Mouse (Mus musculus) stomach, embryonic 16.5 days (tissue): ENCODE results near the gene Traf2. TPM values are rescaled to one million over a fixed set of nuclear protein-coding genes. Genes with fewer than 3 reads are reported as not detected.

Experiments used
- ATAC-seq: fragments of 200-750 bp; cut with Nextera tagmentation; 2 replicates; pipeline ENCODE4 v1.8.0; 2017; ENCODE audit warnings: moderate number of reproducible peaks, moderate TSS enrichment; ENCODE audit not compliant: insufficient read depth, low FRiP score
- H3K27ac ChIP-seq: fragments of 300-500 bp; sonication (generic); 2 replicates; pipeline ENCODE4 v1.5.1; 2014; ENCODE audit warnings: low read length
- H3K27me3 ChIP-seq: fragments of 300-500 bp; sonication (generic); 2 replicates; pipeline ENCODE4 v1.6.1; 2014; ENCODE audit warnings: low read length, control low read depth, mixed read lengths; ENCODE audit not compliant: control insufficient read depth, insufficient read depth
- H3K36me3 ChIP-seq: fragments of 300-500 bp; sonication (generic); 2 replicates; pipeline ENCODE4 v1.6.1; 2014; ENCODE audit warnings: low read length; ENCODE audit not compliant: control insufficient read depth, insufficient read depth
- H3K4me1 ChIP-seq: fragments of 300-500 bp; sonication (generic); 2 replicates; pipeline ENCODE4 v1.6.1; 2014; ENCODE audit warnings: low read length, control low read depth, mixed read lengths; ENCODE audit not compliant: control insufficient read depth, insufficient read depth
- H3K4me2 ChIP-seq: fragments of 300-500 bp; sonication (generic); 2 replicates; pipeline ENCODE4 v1.6.1; 2014; ENCODE audit warnings: low read depth, low read length, mixed read lengths
- H3K4me3 ChIP-seq: fragments of 300-500 bp; sonication (generic); replicated peaks from 2 replicates; pipeline ENCODE4 v1.5.1; 2014; ENCODE audit warnings: mild to moderate bottlenecking, low read length
- H3K9ac ChIP-seq: fragments of 300-500 bp; sonication (generic); 2 replicates; pipeline ENCODE4 v1.6.1; 2014; ENCODE audit warnings: low read length
- H3K9me3 ChIP-seq: fragments of 300-500 bp; sonication (generic); replicated peaks from 2 replicates; pipeline ENCODE4 v1.6.1; 2016; ENCODE audit warnings: low read length, control low read depth; ENCODE audit not compliant: control insufficient read depth
- WGBS: fragments of 180-500 bp; shearing (Covaris S2); extraction: QIAGEN DNeasy Blood & Tissue Kit; methylation state at CpG from one replicate; pipeline ENCODE4 v1.1.7; 2014; 5-methylcytosine and 5-hydroxymethylcytosine counted together
- polyA plus RNA-seq: library from polyadenylated mRNA; unstranded; fragments of >200 nt; fragmentation: Nextera tagmentation; extraction: Ambion mirVana; gene quantifications from 2 replicates; pipeline ENCODE4 v1.2.1, GENCODE M21; 2015

Gene Traf2
- polyA plus RNA-seq, 1 experiment from 2014 or later: 31.5 TPM

DNA sequence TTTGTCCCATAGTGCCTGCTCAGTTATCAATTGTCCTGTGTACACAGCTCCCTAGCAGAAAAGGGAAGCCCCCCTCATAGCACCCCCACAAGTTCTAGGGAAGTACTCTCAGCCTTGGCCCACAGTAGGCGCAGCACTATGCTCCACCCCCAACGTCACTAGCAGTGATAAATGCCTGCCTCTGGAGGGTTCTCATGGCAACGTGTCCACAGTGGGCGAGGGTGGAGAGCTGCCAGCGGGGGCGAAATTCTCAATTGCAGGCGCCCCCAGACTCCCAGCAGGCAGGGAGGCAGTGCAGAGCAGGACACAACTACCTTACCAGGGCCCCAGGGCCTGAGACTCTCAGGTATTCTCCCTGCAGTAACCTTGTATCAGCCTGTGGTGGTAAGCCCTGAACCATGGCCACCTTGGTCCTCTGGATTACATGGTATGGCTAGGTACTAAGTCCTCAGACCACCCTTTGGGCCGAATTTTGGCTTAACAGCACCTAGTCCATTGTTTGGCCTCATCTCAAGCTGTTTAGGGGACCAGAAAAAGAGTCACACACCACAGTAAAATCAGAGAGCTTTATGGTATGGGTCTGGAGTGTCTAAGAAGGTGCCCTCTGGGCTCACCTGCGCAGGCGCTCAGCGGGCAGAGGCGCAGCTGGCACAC is 35.9 kb upstream of the Traf2 start:
- H3K36me3 ChIP-seq: peaks cover 4% of the 10 kb centered on the region; the same call in 1 of the 2 replicates
- WGBS: 42% methylated on average over 12 of the region's 12 CpGs
- H3K27me3 ChIP-seq: peaks cover 34% of the 10 kb centered on the region
- peaks cover 30% of the 10 kb centered on the region for H3K4me1 ChIP-seq
- no peak overlapping the region for H3K4me2 ChIP-seq
- no peak overlapping the region for H3K27ac ChIP-seq
- H3K9me3 ChIP-seq: no peaks in the 10 kb centered on the region
- H3K9ac ChIP-seq: no peak overlapping the region; the same call in 1 of the 2 replicates
- peak; percentile 19; the same call in 1 of the 2 replicates for ATAC-seq
- no peak overlapping the region for H3K4me3 ChIP-seq

GRCm38 (mm10) chr2:25581901-25582301 is 35.2 kb upstream of the Traf2 start:
- H3K4me2 ChIP-seq: no peak overlapping the region
- no peak for ATAC-seq
- WGBS: 21% methylated on average over 6 of the region's 6 CpGs
- no peak overlapping the region for H3K27ac ChIP-seq
- H3K9me3 ChIP-seq: no peaks in the 10 kb centered on the region
- peaks cover 41% of the 10 kb centered on the region for H3K27me3 ChIP-seq
- no peak overlapping the region for H3K9ac ChIP-seq
- peaks cover 35% of the 10 kb centered on the region for H3K4me1 ChIP-seq
- peaks cover 4% of the 10 kb centered on the region; the same call in 1 of the 2 replicates for H3K36me3 ChIP-seq
- H3K4me3 ChIP-seq: no peak overlapping the region

GRCm38 (mm10) chr2:25581294-25581864 is 34.6 kb upstream of the Traf2 start, which contains the start of gene Ajm1:
Ajm1 (minus strand) TSS chr2:25581757.
- H3K4me3 ChIP-seq: peak within 1 kb of the TSS; percentile 38
- H3K36me3 ChIP-seq: peaks cover 4% of the 10 kb centered on the region; the same call in 1 of the 2 replicates
- peaks cover 37% of the 10 kb centered on the region for H3K4me1 ChIP-seq
- H3K27me3 ChIP-seq: peaks cover 46% of the 10 kb centered on the region
- no peak within 1 kb of the TSS for H3K27ac ChIP-seq
- no peaks in the 10 kb centered on the region for H3K9me3 ChIP-seq
- peak within 1 kb of the TSS; percentile 40 for H3K9ac ChIP-seq
- ATAC-seq: peak; percentile 69
- H3K4me2 ChIP-seq: peak within 1 kb of the TSS; percentile 65
- WGBS: 4% methylated on average over 19 of the region's 19 CpGs

GRCm38 (mm10) chr2:25580621-25581101 is 33.9 kb upstream of the Traf2 start:
- Histone ChIP-seq H3K4me1 (peaks cover 44% of the 10 kb centered on the region), H3K4me3 (no peak overlapping the region), H3K27me3 (peaks cover 49% of the 10 kb centered on the region), H3K9ac (no peak overlapping the region), H3K36me3 (peaks cover 4% of the 10 kb centered on the region; the same call in 1 of the 2 replicates), H3K4me2 (no peak overlapping the region), H3K27ac (no peak overlapping the region), H3K9me3 (no peaks in the 10 kb centered on the region)
- ATAC-seq: no peak
- 37% methylated on average over 6 of the region's 6 CpGs for WGBS

DNA sequence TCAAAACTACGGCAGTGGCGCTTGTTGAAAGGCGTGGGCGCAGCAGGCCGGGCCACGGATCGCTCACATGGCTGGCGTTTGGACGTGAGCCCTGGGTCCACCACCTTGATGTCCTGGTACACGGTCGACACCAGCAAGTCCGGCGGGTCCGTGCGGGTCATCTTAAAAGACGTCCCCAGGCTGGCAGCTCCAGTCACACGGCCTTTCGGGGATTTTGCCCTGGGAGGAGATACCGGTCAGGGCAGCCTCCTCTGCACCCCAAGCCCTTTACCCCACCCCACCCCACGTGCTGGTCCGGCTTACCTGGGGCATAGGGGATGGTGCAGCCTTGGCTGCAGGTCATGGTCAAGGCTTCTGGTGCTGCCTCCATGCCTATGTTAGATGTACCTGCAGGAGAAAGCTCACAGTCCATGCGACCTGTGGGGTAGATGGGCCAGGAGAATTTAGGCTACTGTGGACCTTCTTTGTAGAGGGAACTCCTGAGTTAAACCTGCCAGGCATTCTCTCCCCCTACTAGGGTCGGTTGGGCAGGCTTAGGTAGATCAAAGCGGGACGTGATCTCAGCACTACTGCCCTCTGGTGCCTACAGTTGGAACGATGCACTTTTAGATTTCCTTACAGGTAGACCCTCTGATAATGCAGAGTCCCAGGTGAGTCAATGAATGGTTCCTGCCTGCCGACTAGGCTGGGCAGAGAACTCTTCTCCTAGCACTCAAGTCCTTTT is 33.2 kb upstream of the Traf2 start:
- no peak overlapping the region for H3K9ac ChIP-seq
- peak overlapping the region; percentile 29 for H3K4me3 ChIP-seq
- WGBS: 3% methylated on average over 27 of the region's 27 CpGs
- H3K9me3 ChIP-seq: no peaks in the 10 kb centered on the region
- peak overlapping the region; percentile 48 for H3K4me2 ChIP-seq
- no peak for ATAC-seq
- peaks cover 46% of the 10 kb centered on the region for H3K4me1 ChIP-seq
- H3K27ac ChIP-seq: no peak overlapping the region
- H3K27me3 ChIP-seq: peaks cover 49% of the 10 kb centered on the region
- peaks cover 4% of the 10 kb centered on the region; the same call in 1 of the 2 replicates for H3K36me3 ChIP-seq

GRCm38 (mm10) chr2:25578796-25579736 is 32.3 kb upstream of the Traf2 start:
- H3K27me3 ChIP-seq: peaks cover 49% of the 10 kb centered on the region
- H3K27ac ChIP-seq: no peak overlapping the region
- peak overlapping the region; percentile 48 for H3K4me2 ChIP-seq
- peak overlapping the region; percentile 29 for H3K4me3 ChIP-seq
- H3K9ac ChIP-seq: no peak overlapping the region
- 4% methylated on average over 77 of the region's 77 CpGs for WGBS
- peaks cover 1% of the 10 kb centered on the region; the same call in 1 of the 2 replicates for H3K36me3 ChIP-seq
- no peaks in the 10 kb centered on the region for H3K9me3 ChIP-seq
- peaks cover 48% of the 10 kb centered on the region for H3K4me1 ChIP-seq
- no peak for ATAC-seq

GRCm38 (mm10) chr2:25577951-25578795 is 31.4 kb upstream of the Traf2 start:
- Histone ChIP-seq H3K9ac (peak overlapping the region; percentile 47; the same call in 1 of the 2 replicates), H3K27me3 (peaks cover 49% of the 10 kb centered on the region), H3K27ac (no peak overlapping the region), H3K9me3 (no peaks in the 10 kb centered on the region), H3K4me3 (peak overlapping the region; percentile 29), H3K36me3 (no peaks in the 10 kb centered on the region; the same call in 1 of the 2 replicates), H3K4me1 (peaks cover 55% of the 10 kb centered on the region), H3K4me2 (peak overlapping the region; percentile 39)
- WGBS: 7% methylated on average over 75 of the region's 75 CpGs
- no peak for ATAC-seq
